ENCODE assay signal across 25 mouse cellular contexts in genomic region chr16:26989415-26990315, GRCm38 (mm10). TPM values are rescaled to one million over a fixed set of nuclear protein-coding genes. Genes with fewer than 3 reads are reported as not detected.
DNase-seq lines count a peak whose midpoint lies in the region; ATAC-seq lines count a peak whose summit lies in the region.
"Had no signal": no experiment of that assay in that cellular context is flagged by ENCODE, and none has a peak within 500 bp of the region (broad histone marks: within the 10 kb centered on the region; RNA-seq: fewer than 3 reads in every experiment).

No protein-coding gene starts in this region.

- no peak overlapping the region for H3K27ac ChIP-seq in embryonic facial prominence, embryonic 14.5 days (replicated peaks; ENCODE audit: low read depth, low read length)
- H3K27ac ChIP-seq in embryonic facial prominence, embryonic 10.5 days (replicated peaks) = no peak overlapping the region
- H3K27ac ChIP-seq in midbrain, embryonic 14.5 days (replicated peaks; ENCODE audit: low read depth, low read length) = no peak overlapping the region
- H3K27ac ChIP-seq in midbrain, embryonic 13.5 days = no peak overlapping the region
- H3K27ac ChIP-seq in forebrain, embryonic 12.5 days = no peak overlapping the region
- no peak overlapping the region for H3K27ac ChIP-seq in hindbrain, embryonic 16.5 days (ENCODE audit: low read depth, low read length)
- no peak overlapping the region for H3K27ac ChIP-seq in kidney, embryonic 16.5 days (ENCODE audit: low read length)
- H3K27ac ChIP-seq: heart, embryonic 10.5 days; limb, embryonic 10.5 days; liver, embryonic 12.5 days; midbrain, embryonic 10.5 days had no signal

- H3K9ac ChIP-seq in embryonic facial prominence, embryonic 14.5 days (ENCODE audit: low read depth, low read length) = no peak overlapping the region
- no peak overlapping the region for H3K9ac ChIP-seq in midbrain, embryonic 14.5 days (replicated peaks; ENCODE audit: low read length)
- no peak overlapping the region for H3K9ac ChIP-seq in midbrain, embryonic 13.5 days (replicated peaks)
- H3K9ac ChIP-seq in forebrain, embryonic 12.5 days = no peak overlapping the region
- no peak overlapping the region for H3K9ac ChIP-seq in hindbrain, embryonic 16.5 days (ENCODE audit: low read depth, low read length)
- H3K9ac ChIP-seq in kidney, embryonic 16.5 days (replicated peaks; ENCODE audit: low read length) = no peak overlapping the region
- H3K9ac ChIP-seq: liver, embryonic 12.5 days; lung, embryonic 14.5 days had no signal

- ATAC-seq in embryonic facial prominence, embryonic 14.5 days (ENCODE audit: low read depth) = no peak
- peak; percentile 37; the same call in 1 of the 2 replicates for ATAC-seq in midbrain, embryonic 14.5 days (ENCODE audit: low FRiP score, low TSS enrichment)
- ATAC-seq in midbrain, embryonic 13.5 days = no peak
- peak; percentile 46; the same call in 1 of the 2 replicates for ATAC-seq in forebrain, embryonic 12.5 days (ENCODE audit: low FRiP score)
- ATAC-seq in hindbrain, embryonic 16.5 days = peak; percentile 85
- ATAC-seq in kidney, embryonic 16.5 days (ENCODE audit: low FRiP score, low TSS enrichment) = no peak
- ATAC-seq: activated CD4-positive, CD25-positive, alpha-beta regulatory T cell, adult 4 months; inflammation-experienced regulatory T-cells, adult 6 months; liver, embryonic 12.5 days; Patski had no signal

- no peak overlapping the region for H3K4me2 ChIP-seq in embryonic facial prominence, embryonic 14.5 days (ENCODE audit: low read depth, low read length)
- H3K4me2 ChIP-seq in midbrain, embryonic 14.5 days (ENCODE audit: low read length) = no peak overlapping the region
- no peak overlapping the region for H3K4me2 ChIP-seq in midbrain, embryonic 13.5 days (replicated peaks)
- no peak overlapping the region for H3K4me2 ChIP-seq in forebrain, embryonic 12.5 days
- peak overlapping the region; percentile 43 for H3K4me2 ChIP-seq in hindbrain, embryonic 16.5 days (ENCODE audit: low read length)
- no peak overlapping the region for H3K4me2 ChIP-seq in kidney, embryonic 16.5 days (replicated peaks; ENCODE audit: low read depth, low read length)
- H3K4me2 ChIP-seq: liver, embryonic 12.5 days; lung, embryonic 14.5 days had no signal

- H3K4me3 ChIP-seq in embryonic facial prominence, embryonic 14.5 days (ENCODE audit: low read depth, low read length) = no peak overlapping the region
- H3K4me3 ChIP-seq in embryonic facial prominence, embryonic 10.5 days = no peak overlapping the region
- H3K4me3 ChIP-seq in midbrain, embryonic 14.5 days (replicated peaks; ENCODE audit: low read depth, low read length) = no peak overlapping the region
- H3K4me3 ChIP-seq in midbrain, embryonic 13.5 days (replicated peaks) = no peak overlapping the region
- no peak overlapping the region for H3K4me3 ChIP-seq in forebrain, embryonic 12.5 days (replicated peaks)
- H3K4me3 ChIP-seq in hindbrain, embryonic 16.5 days (ENCODE audit: low read length) = 0 out of 2 replicates have a peak overlapping the region, but pooled peaks have one; percentile 6
- H3K4me3 ChIP-seq in kidney, embryonic 16.5 days (ENCODE audit: low read length) = no peak overlapping the region
- H3K4me3 ChIP-seq: heart, embryonic 10.5 days; limb, embryonic 10.5 days; liver, embryonic 12.5 days; midbrain, embryonic 10.5 days had no signal

- 0 out of 2 replicates have a peak, but pooled peaks cover 6% of the 10 kb centered on the region for H3K27me3 ChIP-seq in embryonic facial prominence, embryonic 14.5 days (replicated peaks; ENCODE audit: control insufficient read depth, insufficient read depth, low read length)
- H3K27me3 ChIP-seq in embryonic facial prominence, embryonic 10.5 days (replicated peaks; ENCODE audit: low read depth, poor library complexity, severe bottlenecking) = no peaks in the 10 kb centered on the region
- no peaks in the 10 kb centered on the region for H3K27me3 ChIP-seq in midbrain, embryonic 14.5 days (ENCODE audit: control insufficient read depth, insufficient read depth, low read length)
- H3K27me3 ChIP-seq in midbrain, embryonic 13.5 days = no peaks in the 10 kb centered on the region
- peaks cover 5% of the 10 kb centered on the region; the same call in 1 of the 2 replicates for H3K27me3 ChIP-seq in forebrain, embryonic 12.5 days
- no peaks in the 10 kb centered on the region for H3K27me3 ChIP-seq in hindbrain, embryonic 16.5 days (replicated peaks; ENCODE audit: control insufficient read depth, insufficient read depth, low read length)
- H3K27me3 ChIP-seq in kidney, embryonic 16.5 days (ENCODE audit: insufficient read depth, low read length) = no peaks in the 10 kb centered on the region
- H3K27me3 ChIP-seq: liver, embryonic 12.5 days had no signal

- H3K9me3 ChIP-seq in embryonic facial prominence, embryonic 14.5 days (ENCODE audit: control insufficient read depth, low read length) = no peaks in the 10 kb centered on the region
- no peaks in the 10 kb centered on the region for H3K9me3 ChIP-seq in embryonic facial prominence, embryonic 10.5 days
- no peaks in the 10 kb centered on the region for H3K9me3 ChIP-seq in midbrain, embryonic 14.5 days (ENCODE audit: control insufficient read depth, low read length)
- no peaks in the 10 kb centered on the region for H3K9me3 ChIP-seq in midbrain, embryonic 13.5 days
- no peaks in the 10 kb centered on the region for H3K9me3 ChIP-seq in forebrain, embryonic 12.5 days
- no peaks in the 10 kb centered on the region for H3K9me3 ChIP-seq in hindbrain, embryonic 16.5 days (ENCODE audit: control insufficient read depth, low read length)
- H3K9me3 ChIP-seq in kidney, embryonic 16.5 days (ENCODE audit: low read length) = no peaks in the 10 kb centered on the region
- H3K9me3 ChIP-seq: heart, embryonic 10.5 days; limb, embryonic 10.5 days; liver, embryonic 12.5 days; midbrain, embryonic 10.5 days had no signal

- no peaks in the 10 kb centered on the region for H3K36me3 ChIP-seq in embryonic facial prominence, embryonic 14.5 days (ENCODE audit: control insufficient read depth, insufficient read depth, low read length)
- H3K36me3 ChIP-seq in embryonic facial prominence, embryonic 10.5 days (replicated peaks) = no peaks in the 10 kb centered on the region
- no peaks in the 10 kb centered on the region for H3K36me3 ChIP-seq in midbrain, embryonic 14.5 days (ENCODE audit: control insufficient read depth, insufficient read depth, low read length)
- H3K36me3 ChIP-seq in midbrain, embryonic 13.5 days = no peaks in the 10 kb centered on the region
- H3K36me3 ChIP-seq in forebrain, embryonic 12.5 days (replicated peaks) = no peaks in the 10 kb centered on the region
- no peaks in the 10 kb centered on the region for H3K36me3 ChIP-seq in hindbrain, embryonic 16.5 days (ENCODE audit: control insufficient read depth, insufficient read depth, low read length)
- H3K36me3 ChIP-seq in kidney, embryonic 16.5 days (ENCODE audit: insufficient read depth, low read length) = no peaks in the 10 kb centered on the region
- H3K36me3 ChIP-seq: heart, embryonic 10.5 days; limb, embryonic 10.5 days; liver, embryonic 12.5 days; midbrain, embryonic 10.5 days had no signal

- peak; percentile 3 for DNase-seq in embryonic facial prominence, embryonic 14.5 days (ENCODE audit: low spot score)
- DNase-seq in embryonic facial prominence, embryonic 10.5 days (ENCODE audit: low spot score) = no peak
- DNase-seq in midbrain, embryonic 14.5 days = peak; percentile 7
- DNase-seq in Muller cell, postnatal 12 days (ENCODE audit: inconsistent ontology term) = no peak
- DNase-seq: adrenal gland, postnatal 14 days; embryo, embryonic 11 days; heart, postnatal 10 days; kidney, adult 9 months; lung, embryonic 14.5 days; lung, postnatal 4 days; right cerebral cortex, postnatal 4 days; thymus, postnatal 14 days had no signal

- 73% methylated on average over 19 of the region's 19 CpGs for WGBS in embryonic facial prominence, embryonic 14.5 days
- WGBS in embryonic facial prominence, embryonic 10.5 days = 83% methylated on average over 19 of the region's 19 CpGs
- 71% methylated on average over 19 of the region's 19 CpGs for WGBS in midbrain, embryonic 14.5 days
- WGBS in midbrain, embryonic 13.5 days = 72% methylated on average over 19 of the region's 19 CpGs
- 76% methylated on average over 19 of the region's 19 CpGs for WGBS in forebrain, embryonic 12.5 days
- WGBS in hindbrain, embryonic 16.5 days = 55% methylated on average over 19 of the region's 19 CpGs
- WGBS in kidney, embryonic 16.5 days = 82% methylated on average over 19 of the region's 19 CpGs

- peaks cover 3% of the 10 kb centered on the region; the same call in 1 of the 2 replicates for H3K4me1 ChIP-seq in embryonic facial prominence, embryonic 14.5 days (ENCODE audit: control insufficient read depth, insufficient read depth, low read length)
- 0 out of 2 replicates have a peak, but pooled peaks cover 4% of the 10 kb centered on the region for H3K4me1 ChIP-seq in embryonic facial prominence, embryonic 10.5 days
- no peaks in the 10 kb centered on the region for H3K4me1 ChIP-seq in midbrain, embryonic 14.5 days (ENCODE audit: control insufficient read depth, insufficient read depth, low read length)
- H3K4me1 ChIP-seq in midbrain, embryonic 13.5 days (replicated peaks) = no peaks in the 10 kb centered on the region
- no peaks in the 10 kb centered on the region for H3K4me1 ChIP-seq in forebrain, embryonic 12.5 days
- H3K4me1 ChIP-seq in hindbrain, embryonic 16.5 days (ENCODE audit: control insufficient read depth, insufficient read depth, low read depth, low read length) = no peaks in the 10 kb centered on the region
- no peaks in the 10 kb centered on the region for H3K4me1 ChIP-seq in kidney, embryonic 16.5 days (ENCODE audit: insufficient read depth, low read length)
- H3K4me1 ChIP-seq: heart, embryonic 10.5 days; liver, embryonic 12.5 days; midbrain, embryonic 10.5 days had no signal

RNA-seq across cellular contexts. Expression of gene Gmnc, which starts 1.8 kb away (rescaled TPM):
- polyA plus RNA-seq in embryonic facial prominence, embryonic 14.5 days (2014; fragmentation: Nextera tagmentation; extraction: Ambion mirVana) = 0.17 and 0.18 TPM in 2 replicates
- 0.09 and 0.16 TPM in 2 replicates for polyA plus RNA-seq in embryonic facial prominence, embryonic 10.5 days (2016; fragmentation: Nextera tagmentation; extraction: Ambion mirVana)
- polyA plus RNA-seq in midbrain, embryonic 14.5 days (2014; fragmentation: Nextera tagmentation; extraction: Ambion mirVana) = 0.12 TPM in 1 of 2 replicates, not detected in the other
- polyA plus RNA-seq in midbrain, embryonic 13.5 days (2015; fragmentation: Nextera tagmentation; extraction: Ambion mirVana) = 0.14 and 0.52 TPM in 2 replicates
- polyA plus RNA-seq in forebrain, embryonic 12.5 days (2016; fragmentation: Nextera tagmentation; extraction: Ambion mirVana) = 0.97 and 1.4 TPM in 2 replicates
- polyA plus RNA-seq in hindbrain, embryonic 16.5 days (2015; fragmentation: Nextera tagmentation; extraction: Ambion mirVana) = 0.75 and 1.1 TPM in 2 replicates
- polyA plus RNA-seq in kidney, embryonic 16.5 days (2015; fragmentation: Nextera tagmentation; extraction: Ambion mirVana) = not detected in 2 replicates
- polyA plus RNA-seq: activated CD4-positive, CD25-positive, alpha-beta regulatory T cell, adult 4 months; C2C12; heart, embryonic 10.5 days; inflammation-experienced regulatory T-cells, adult 6 months; limb, embryonic 10.5 days; liver, embryonic 12.5 days; neural tube, embryonic 11.5 days; Patski had no signal

Comparison
In these comparisons a context has a peak if more than half of its experiments do, and no peak if none do; other contexts are left out.
1. ATAC-seq: peak in midbrain, embryonic 14.5 days (single experiment), forebrain, embryonic 12.5 days (single experiment) and hindbrain, embryonic 16.5 days (single experiment); none in embryonic facial prominence, embryonic 14.5 days (single experiment), midbrain, embryonic 13.5 days (single experiment) and kidney, embryonic 16.5 days (single experiment).
2. DNase-seq: peak in embryonic facial prominence, embryonic 14.5 days (single experiment) and midbrain, embryonic 14.5 days (single experiment); none in embryonic facial prominence, embryonic 10.5 days (single experiment) and Muller cell, postnatal 12 days (single experiment).